Mouse (Mus musculus): Measurements from ENCODE around the gene Caskin2. TPM values are rescaled to one million over a fixed set of nuclear protein-coding genes. Genes with fewer than 3 reads are reported as not detected.
A peak's percentile ranks its signal among the peaks of the same experiment; 100 is the strongest.
"Not testable (repeated sequence)": the region's sequence is repeated elsewhere in the genome, so short reads cannot be mapped to it uniquely, and the experiment has no call there.

Gene Caskin2
- polyA plus RNA-seq, 1 experiment from 2014 or later: 21.0 TPM

DNA sequence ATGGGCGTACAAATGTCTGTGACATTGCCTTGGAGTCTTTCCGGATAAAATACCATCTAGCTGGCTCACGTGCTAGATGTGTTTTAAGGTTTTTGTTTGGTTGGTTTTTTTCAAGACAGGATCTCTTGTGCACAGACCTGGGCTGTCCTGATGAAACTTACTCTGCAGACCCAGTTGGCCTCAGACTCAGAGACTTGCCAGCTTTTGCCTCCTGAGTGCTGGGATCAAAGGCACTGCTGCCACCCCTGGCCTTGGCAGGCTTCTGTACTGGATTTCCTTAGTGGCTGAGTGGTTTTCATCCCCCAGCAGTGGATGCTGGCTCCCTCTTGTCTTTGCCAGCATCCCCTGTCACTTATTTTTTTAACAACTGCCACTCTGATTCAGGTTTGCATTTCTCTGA, 44.5 kb downstream of the Caskin2 start:
- no peak for ATAC-seq (ENCODE audit: insufficient number of reproducible peaks, insufficient read depth, low FRiP score, low read depth)
- H3K4me1 ChIP-seq (ENCODE audit: control insufficient read depth in 2 of 2, insufficient read depth in 2 of 2, low read length in 2 of 2): peaks cover 26 to 31% of the 10 kb centered on the region in 2 experiments
- peaks cover 7% of the 10 kb centered on the region; the same call in 1 of the 2 replicates for H3K36me3 ChIP-seq (ENCODE audit: control insufficient read depth, insufficient read depth, low read length)
- H3K27me3 ChIP-seq (ENCODE audit: control insufficient read depth, insufficient read depth, low read length): no peaks in the 10 kb centered on the region
- H3K4me3 ChIP-seq (ENCODE audit: control insufficient read depth in 1 of 2, insufficient read depth in 1 of 2, low read depth in 1 of 2, low read length in 2 of 2): no peak overlapping the region
- H3K9me3 ChIP-seq (ENCODE audit: control insufficient read depth, low read length): no peaks in the 10 kb centered on the region
- H3K27ac ChIP-seq (replicated peaks in 1 of 2; ENCODE audit: control insufficient read depth in 1 of 2, insufficient read depth in 1 of 2, low read depth in 2 of 2, low read length in 2 of 2): peak overlapping the region; percentile 80 to 88
- WGBS: 67% methylated on average over 3 of the region's 3 CpGs
- peak overlapping the region; percentile 59 for H3K9ac ChIP-seq (ENCODE audit: low read length)
- H3K4me2 ChIP-seq (ENCODE audit: low read length): peak overlapping the region; percentile 50; the same call in 1 of the 2 replicates

DNA sequence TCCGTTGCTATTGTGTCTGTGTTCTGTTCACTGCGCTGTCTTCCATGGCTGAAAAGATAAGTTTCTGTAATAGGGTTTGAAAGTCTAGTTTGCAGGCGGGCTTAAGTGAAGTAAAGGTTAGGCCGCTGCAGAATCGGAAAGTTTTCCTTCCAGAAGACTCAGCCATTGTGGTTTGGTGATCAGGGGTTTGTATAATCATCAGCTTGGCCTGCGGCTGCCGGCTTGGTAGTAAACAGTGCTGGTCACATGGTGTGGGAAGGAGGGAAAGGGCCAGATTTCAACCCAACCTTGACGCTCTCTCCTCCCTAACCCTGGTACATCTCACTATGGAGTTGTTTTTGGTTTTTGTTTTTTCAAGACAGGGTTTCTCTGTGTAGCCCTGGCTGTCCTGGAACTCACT, 46.5 kb downstream of the Caskin2 start:
- H3K27me3 ChIP-seq (ENCODE audit: control insufficient read depth, insufficient read depth, low read length): no peaks in the 10 kb centered on the region
- peak overlapping the region; percentile 82 to 84 for H3K4me3 ChIP-seq (ENCODE audit: control insufficient read depth in 1 of 2, insufficient read depth in 1 of 2, low read depth in 1 of 2, low read length in 2 of 2)
- peak overlapping the region; percentile 99 for H3K9ac ChIP-seq (ENCODE audit: low read length)
- no peak for ATAC-seq (ENCODE audit: insufficient number of reproducible peaks, insufficient read depth, low FRiP score, low read depth)
- no peaks in the 10 kb centered on the region for H3K9me3 ChIP-seq (ENCODE audit: control insufficient read depth, low read length)
- peak overlapping the region; percentile 94 to 99 for H3K27ac ChIP-seq (replicated peaks in 1 of 2; ENCODE audit: control insufficient read depth in 1 of 2, insufficient read depth in 1 of 2, low read depth in 2 of 2, low read length in 2 of 2)
- no peaks in the 10 kb centered on the region for H3K36me3 ChIP-seq (ENCODE audit: control insufficient read depth, insufficient read depth, low read length)
- H3K4me1 ChIP-seq (ENCODE audit: control insufficient read depth in 2 of 2, insufficient read depth in 2 of 2, low read length in 2 of 2): peaks cover 26 to 31% of the 10 kb centered on the region in 2 experiments
- WGBS: 72% methylated on average over 8 of the region's 8 CpGs
- peak overlapping the region; percentile 86 for H3K4me2 ChIP-seq (ENCODE audit: low read length)

DNA sequence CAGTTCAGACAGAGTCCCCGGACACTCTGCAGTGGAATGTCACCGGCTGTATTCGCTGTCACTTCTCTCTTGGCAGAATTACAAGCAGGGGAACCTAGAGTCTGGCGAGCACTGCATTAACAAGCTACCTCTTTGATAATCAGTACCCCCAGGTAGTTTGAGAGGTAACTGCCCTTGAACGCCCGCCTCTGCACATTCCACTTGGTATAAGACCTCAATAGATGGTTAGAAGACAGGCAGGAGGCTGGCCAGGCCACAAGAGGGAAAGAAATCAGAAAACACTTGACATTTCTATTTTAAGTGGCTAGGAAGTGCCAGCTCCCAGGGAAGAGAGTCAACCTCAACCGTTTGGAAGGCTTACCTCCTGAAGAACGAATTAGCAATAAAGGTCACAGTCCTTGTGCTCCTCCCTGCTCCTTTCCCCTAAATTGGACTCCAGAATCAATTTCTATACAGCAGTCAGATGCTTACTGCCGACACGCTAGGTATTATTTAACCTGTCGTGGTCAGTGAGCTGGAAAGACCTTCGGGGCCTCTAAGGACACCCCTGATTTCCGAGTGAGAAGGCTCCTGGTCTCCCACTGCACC, 47.0 kb downstream of the Caskin2 start:
- Histone ChIP-seq H3K4me1 (ENCODE audit: control insufficient read depth in 2 of 2, insufficient read depth in 2 of 2, low read length in 2 of 2) (peaks cover 26 to 31% of the 10 kb centered on the region in 2 experiments), H3K9ac (ENCODE audit: low read length) (peak overlapping the region; percentile 99), H3K36me3 (ENCODE audit: control insufficient read depth, insufficient read depth, low read length) (no peaks in the 10 kb centered on the region), H3K4me3 (ENCODE audit: control insufficient read depth in 1 of 2, insufficient read depth in 1 of 2, low read depth in 1 of 2, low read length in 2 of 2) (peak overlapping the region; percentile 82 to 84), H3K27me3 (ENCODE audit: control insufficient read depth, insufficient read depth, low read length) (no peaks in the 10 kb centered on the region), H3K4me2 (ENCODE audit: low read length) (peak overlapping the region; percentile 86), H3K27ac (replicated peaks in 1 of 2; ENCODE audit: control insufficient read depth in 1 of 2, insufficient read depth in 1 of 2, low read depth in 2 of 2, low read length in 2 of 2) (peak overlapping the region; percentile 94 to 99), H3K9me3 (ENCODE audit: control insufficient read depth, low read length) (no peaks in the 10 kb centered on the region)
- 20% methylated on average over 13 of the region's 13 CpGs for WGBS
- ATAC-seq (ENCODE audit: insufficient number of reproducible peaks, insufficient read depth, low FRiP score, low read depth): peak; percentile 36; the same call in 1 of the 2 replicates

DNA sequence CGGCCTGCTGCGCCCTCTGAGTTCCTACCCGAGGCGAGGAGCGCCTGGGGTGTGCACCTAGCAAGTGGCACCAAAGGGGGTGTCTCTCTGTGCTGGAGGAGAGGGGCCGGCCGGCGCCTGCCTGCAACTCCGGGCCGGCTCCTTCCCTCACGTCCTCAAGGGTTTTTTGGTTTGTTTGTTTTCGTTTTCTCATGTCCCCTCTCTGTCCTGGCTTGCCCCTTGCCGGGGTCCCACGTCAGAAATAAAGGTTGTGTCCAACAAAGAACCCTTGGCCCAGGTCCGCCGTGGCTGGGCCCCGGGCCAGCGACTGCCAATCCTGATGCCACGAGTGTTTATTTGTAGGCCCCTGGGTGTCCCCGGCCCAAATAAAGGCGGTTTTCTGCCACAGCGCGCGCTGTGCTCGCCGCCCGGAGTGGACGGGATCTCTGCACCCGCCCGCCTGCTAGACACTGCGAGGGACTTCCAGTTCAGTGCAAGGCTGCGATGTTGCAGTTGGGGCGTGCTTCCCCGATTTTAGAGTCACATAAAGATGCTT, 47.8 kb downstream of the Caskin2 start:
- H3K9ac ChIP-seq (ENCODE audit: low read length): peak overlapping the region; percentile 99
- peak overlapping the region; percentile 94 to 99 for H3K27ac ChIP-seq (replicated peaks in 1 of 2; ENCODE audit: control insufficient read depth in 1 of 2, insufficient read depth in 1 of 2, low read depth in 2 of 2, low read length in 2 of 2)
- no peaks in the 10 kb centered on the region for H3K36me3 ChIP-seq (ENCODE audit: control insufficient read depth, insufficient read depth, low read length)
- H3K27me3 ChIP-seq (ENCODE audit: control insufficient read depth, insufficient read depth, low read length): no peaks in the 10 kb centered on the region
- ATAC-seq (ENCODE audit: insufficient number of reproducible peaks, insufficient read depth, low FRiP score, low read depth): peak; percentile 31
- H3K4me3 ChIP-seq (ENCODE audit: control insufficient read depth in 1 of 2, insufficient read depth in 1 of 2, low read depth in 1 of 2, low read length in 2 of 2): peak overlapping the region; percentile 82 to 84
- H3K4me1 ChIP-seq (ENCODE audit: control insufficient read depth in 2 of 2, insufficient read depth in 2 of 2, low read length in 2 of 2): peaks cover 26 to 31% of the 10 kb centered on the region in 2 experiments
- H3K9me3 ChIP-seq (ENCODE audit: control insufficient read depth, low read length): no peaks in the 10 kb centered on the region
- whole genome bisulfite sequencing: under 1% methylated on average over 34 of the region's 34 CpGs
- H3K4me2 ChIP-seq (ENCODE audit: low read length): peak overlapping the region; percentile 86

DNA sequence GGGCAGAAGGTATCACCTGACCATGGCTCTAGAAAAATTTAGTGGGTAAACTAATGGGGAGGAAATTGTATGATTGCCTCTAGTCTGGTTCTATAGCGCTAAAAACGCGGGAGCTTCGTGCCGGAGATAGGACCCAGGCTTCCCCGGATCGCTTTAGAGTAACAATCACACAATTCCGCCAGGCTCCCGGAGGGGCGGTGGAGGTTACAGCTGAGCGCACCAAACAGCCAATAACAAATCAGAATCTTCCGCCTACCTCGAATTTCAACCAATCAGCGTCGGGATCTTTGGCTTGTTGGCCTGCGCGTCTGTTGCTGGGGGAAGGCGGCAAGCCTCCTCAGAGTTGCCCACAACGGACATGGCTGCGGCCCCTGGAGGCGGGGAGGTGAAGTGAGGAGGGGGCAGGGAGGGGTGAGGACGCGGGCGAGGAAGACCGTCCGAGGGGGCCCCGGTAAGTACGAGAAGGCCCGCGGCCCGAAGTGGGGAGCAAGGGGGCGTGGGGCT, 48.3 kb downstream of the Caskin2 start, which contains the start of gene Tmem94:
TSS of gene Tmem94 (plus strand) at position 331 of the 504 bp plus-strand sequence.
- Histone ChIP-seq H3K27ac (replicated peaks in 1 of 2; ENCODE audit: control insufficient read depth in 1 of 2, insufficient read depth in 1 of 2, low read depth in 2 of 2, low read length in 2 of 2) (peak within 1 kb of the TSS; percentile 94 to 99), H3K4me1 (ENCODE audit: control insufficient read depth in 2 of 2, insufficient read depth in 2 of 2, low read length in 2 of 2) (peaks cover 24 to 26% of the 10 kb centered on the region in 2 experiments), H3K4me2 (ENCODE audit: low read length) (peak within 1 kb of the TSS; percentile 86), H3K27me3 (ENCODE audit: control insufficient read depth, insufficient read depth, low read length) (no peaks in the 10 kb centered on the region), H3K4me3 (ENCODE audit: control insufficient read depth in 1 of 2, insufficient read depth in 1 of 2, low read depth in 1 of 2, low read length in 2 of 2) (peak within 1 kb of the TSS; percentile 82 to 84), H3K36me3 (ENCODE audit: control insufficient read depth, insufficient read depth, low read length) (no peaks in the 10 kb centered on the region), H3K9me3 (ENCODE audit: control insufficient read depth, low read length) (no peaks in the 10 kb centered on the region), H3K9ac (ENCODE audit: low read length) (peak within 1 kb of the TSS; percentile 99)
- peak; percentile 91 for ATAC-seq (ENCODE audit: insufficient number of reproducible peaks, insufficient read depth, low FRiP score, low read depth)
- WGBS: under 1% methylated on average over 32 of the region's 32 CpGs

DNA sequence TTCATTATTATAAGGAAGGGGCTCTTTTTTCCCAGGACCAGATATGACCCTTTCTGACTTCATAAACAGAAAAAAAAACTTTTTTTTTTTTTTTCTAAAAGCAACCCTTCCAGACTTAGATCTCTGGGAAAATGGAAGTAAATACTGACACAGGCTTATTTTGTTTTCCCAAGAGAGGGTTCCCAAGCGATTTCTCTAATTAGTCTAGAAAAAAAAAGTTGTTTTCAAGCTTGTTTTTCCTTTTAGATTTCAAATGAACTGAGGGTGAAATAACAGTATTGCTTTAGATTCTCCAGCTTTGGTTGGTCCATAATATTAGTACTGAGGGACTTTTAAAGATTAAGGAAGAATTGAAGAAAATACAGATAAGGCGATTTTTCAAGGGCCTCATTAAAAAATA, 48.7 kb downstream of the Caskin2 start:
- 32% methylated on average over 2 of the region's 2 CpGs for WGBS
- peak overlapping the region; percentile 37 to 82 for H3K4me3 ChIP-seq (ENCODE audit: control insufficient read depth in 1 of 2, insufficient read depth in 1 of 2, low read depth in 1 of 2, low read length in 2 of 2)
- no peaks in the 10 kb centered on the region for H3K9me3 ChIP-seq (ENCODE audit: control insufficient read depth, low read length)
- peak overlapping the region in 1 of 2 experiments; percentile 62; a peak in 1 of 4 replicates for H3K27ac ChIP-seq (replicated peaks in 1 of 2; ENCODE audit: control insufficient read depth in 1 of 2, insufficient read depth in 1 of 2, low read depth in 2 of 2, low read length in 2 of 2)
- H3K9ac ChIP-seq (ENCODE audit: low read length): peak overlapping the region; percentile 69
- H3K27me3 ChIP-seq (ENCODE audit: control insufficient read depth, insufficient read depth, low read length): no peaks in the 10 kb centered on the region
- H3K36me3 ChIP-seq (ENCODE audit: control insufficient read depth, insufficient read depth, low read length): no peaks in the 10 kb centered on the region
- peak overlapping the region; percentile 71 for H3K4me2 ChIP-seq (ENCODE audit: low read length)
- H3K4me1 ChIP-seq (ENCODE audit: control insufficient read depth in 2 of 2, insufficient read depth in 2 of 2, low read length in 2 of 2): peaks cover 19 to 22% of the 10 kb centered on the region in 2 experiments
- ATAC-seq (ENCODE audit: insufficient number of reproducible peaks, insufficient read depth, low FRiP score, low read depth): no peak

DNA sequence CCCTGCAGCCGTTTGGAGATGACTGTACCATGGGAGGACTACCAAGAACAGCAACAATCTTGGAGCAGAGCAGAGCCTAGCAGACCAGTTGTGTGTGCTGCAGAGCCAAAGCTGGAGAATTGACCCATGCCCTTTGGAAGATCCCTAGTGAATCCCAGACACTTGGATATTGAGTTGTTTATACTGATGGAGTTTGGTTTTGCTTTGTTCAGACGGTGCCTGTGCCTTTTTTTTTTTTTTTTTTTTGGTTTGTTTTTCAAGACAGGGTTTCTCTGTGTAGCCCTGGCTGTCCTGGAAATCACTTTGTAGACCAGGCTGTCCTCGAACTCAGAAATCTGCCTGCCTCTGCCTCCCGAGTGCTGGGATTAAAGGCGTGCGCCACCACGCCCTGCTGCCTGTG, 51.3 kb downstream of the Caskin2 start:
- not testable (repeated sequence) for H3K9ac ChIP-seq (ENCODE audit: low read length); H3K27ac ChIP-seq (replicated peaks in 1 of 2; ENCODE audit: control insufficient read depth in 1 of 2, insufficient read depth in 1 of 2, low read depth in 2 of 2, low read length in 2 of 2); H3K4me3 ChIP-seq (ENCODE audit: control insufficient read depth in 1 of 2, insufficient read depth in 1 of 2, low read depth in 1 of 2, low read length in 2 of 2); H3K27me3 ChIP-seq (ENCODE audit: control insufficient read depth, insufficient read depth, low read length); H3K9me3 ChIP-seq (ENCODE audit: control insufficient read depth, low read length); H3K4me1 ChIP-seq (ENCODE audit: control insufficient read depth in 2 of 2, insufficient read depth in 2 of 2, low read length in 2 of 2); ATAC-seq (ENCODE audit: insufficient number of reproducible peaks, insufficient read depth, low FRiP score, low read depth); H3K4me2 ChIP-seq (ENCODE audit: low read length); H3K36me3 ChIP-seq (ENCODE audit: control insufficient read depth, insufficient read depth, low read length)
- 94% methylated on average over 7 of the region's 7 CpGs for WGBS
